Mouse (Mus musculus) lung, adult 2 months (tissue): ENCODE data around the gene Snx5. TPM values are rescaled to one million over a fixed set of nuclear protein-coding genes. Genes with fewer than 3 reads are reported as not detected.
A peak's percentile ranks its signal among the peaks of the same experiment; 100 is the strongest.

ENCODE experiments used
- DNase-seq: peaks from one replicate; pipeline ENCODE4 v3.0.0; 2022
- H3K4me1 ChIP-seq: fragments of 200-500 bp; 2 replicates; pipeline ENCODE4 v1.6.1; 2011; ENCODE audit warnings: low read length; ENCODE audit not compliant: control insufficient read depth, insufficient read depth
- H3K4me3 ChIP-seq: fragments of 200-500 bp; replicated peaks from 2 replicates; pipeline ENCODE3; 2011; ENCODE audit warnings: low read depth, mild to moderate bottlenecking, control low read depth, low read length; ENCODE audit errors: extremely low read depth
- CTCF ChIP-seq: fragments of 200-500 bp; IDR thresholded peaks from 2 replicates; pipeline ENCODE4 v1.5.1; 2011; ENCODE audit warnings: mild to moderate bottlenecking, low read length, control low read depth; ENCODE audit not compliant: insufficient read depth
- POLR2A ChIP-seq: fragments of 200-500 bp; IDR thresholded peaks from 2 replicates; pipeline ENCODE4 v1.6.1; 2011; ENCODE audit warnings: low read depth, mild to moderate bottlenecking, control low read depth, low read length, borderline replicate concordance; ENCODE audit errors: extremely low read depth
- WGBS: fragments of 180-500 bp; shearing (Covaris S2); methylation state at CpG from one replicate; pipeline ENCODE4 v1.1.7; 2018; 5-methylcytosine and 5-hydroxymethylcytosine counted together
- polyA plus RNA-seq: library from polyadenylated mRNA; depleted of rRNA; stranded (reverse); fragments of >200 nt; gene quantifications from 2 replicates; pipeline ENCODE4 v1.2.3, GENCODE M21; 2012; rRNA removed

Snx5 gene
- 29.7 and 34.7 TPM in 2 replicates for polyA plus RNA-seq

DNA sequence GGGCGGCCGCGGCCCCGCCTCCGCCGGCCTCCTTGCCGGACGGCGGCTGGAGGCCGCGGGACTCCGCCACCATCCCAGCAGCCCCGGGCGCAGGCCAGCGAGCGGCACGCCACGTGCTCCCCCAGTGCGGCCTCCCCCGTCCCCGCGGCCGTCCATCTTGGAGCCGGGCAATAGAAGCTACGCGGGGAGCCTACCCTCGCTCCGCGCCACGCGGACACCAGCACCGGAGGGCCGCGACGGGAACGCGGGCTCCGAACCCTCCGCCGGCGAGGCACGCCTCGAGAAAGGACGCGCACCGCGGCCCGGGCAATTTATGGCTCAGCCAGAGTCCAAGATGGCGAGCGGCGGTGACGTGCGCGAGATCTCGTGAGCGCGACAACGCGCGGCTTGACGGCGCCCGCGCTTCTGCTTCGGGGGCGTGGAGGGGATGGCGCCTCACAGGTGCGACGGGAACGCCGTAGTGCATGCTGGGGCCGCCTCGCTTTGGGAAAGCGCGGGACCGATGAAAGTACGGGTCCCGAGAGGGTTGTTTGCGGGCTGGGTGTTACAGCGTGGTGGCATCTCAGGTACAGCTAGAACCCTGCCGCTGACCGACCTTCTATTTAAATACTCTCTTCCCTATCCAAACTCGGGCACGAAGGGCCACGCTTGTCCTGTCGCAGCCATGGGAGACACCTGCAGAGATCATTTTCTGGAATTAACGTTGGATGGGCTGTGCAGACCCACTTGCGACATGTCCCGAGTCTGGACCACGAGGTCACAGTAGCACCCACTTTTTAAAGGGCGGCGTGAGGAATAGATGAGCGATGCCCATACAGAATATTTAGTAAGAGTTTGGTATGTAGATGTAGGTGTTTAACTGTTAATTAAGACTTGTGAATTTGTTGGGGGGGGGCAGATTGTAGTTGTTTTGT, at the start of gene Snx5, which contains the start of gene Mgme1:
TSS of gene Snx5 (minus strand) at position 400 of the 914 bp plus-strand sequence.
TSS of gene Mgme1 (plus strand) at position 157 of the 914 bp plus-strand sequence.
- DNase-seq, result peak; percentile 95
- TF ChIP-seq POLR2A, result peak; percentile 66; the same call in 1 of the 2 replicates
- TF ChIP-seq CTCF, result no peak
- Histone ChIP-seq H3K4me1 (peaks cover 2% of the 10 kb centered on the region; the same call in 1 of the 2 replicates), H3K4me3 (peak within 1 kb of the TSS; percentile 90)
- WGBS, result under 1% methylated on average over 93 of the region's 93 CpGs

GRCm38 (mm10) chr2:144311372-144311771, 40.7 kb upstream of the Snx5 start:
- no peak overlapping the region for H3K4me3 ChIP-seq
- TF ChIP-seq POLR2A (no peak), CTCF (no peak)
- no peak for DNase-seq
- no peaks in the 10 kb centered on the region for H3K4me1 ChIP-seq
- WGBS, result 76% methylated on average over 2 of the region's 2 CpGs

- no peak overlapping the region for H3K4me3 ChIP-seq
- no peak for DNase-seq
- H3K4me1 ChIP-seq, result no peaks in the 10 kb centered on the region
- TF ChIP-seq CTCF, result no peak
- WGBS, result 65% methylated on average over 5 of the region's 5 CpGs
These were observed 39.6 kb upstream of the Snx5 start for GRCm38 (mm10) chr2:144310273-144310672.

GRCm38 (mm10) chr2:144308561-144308960, 37.9 kb upstream of the Snx5 start:
- no peak for DNase-seq
- H3K4me3 ChIP-seq, result no peak overlapping the region
- no peaks in the 10 kb centered on the region for H3K4me1 ChIP-seq
- TF ChIP-seq POLR2A (no peak), CTCF (no peak)
- WGBS, result 63% methylated on average over 8 of the region's 8 CpGs

DNA sequence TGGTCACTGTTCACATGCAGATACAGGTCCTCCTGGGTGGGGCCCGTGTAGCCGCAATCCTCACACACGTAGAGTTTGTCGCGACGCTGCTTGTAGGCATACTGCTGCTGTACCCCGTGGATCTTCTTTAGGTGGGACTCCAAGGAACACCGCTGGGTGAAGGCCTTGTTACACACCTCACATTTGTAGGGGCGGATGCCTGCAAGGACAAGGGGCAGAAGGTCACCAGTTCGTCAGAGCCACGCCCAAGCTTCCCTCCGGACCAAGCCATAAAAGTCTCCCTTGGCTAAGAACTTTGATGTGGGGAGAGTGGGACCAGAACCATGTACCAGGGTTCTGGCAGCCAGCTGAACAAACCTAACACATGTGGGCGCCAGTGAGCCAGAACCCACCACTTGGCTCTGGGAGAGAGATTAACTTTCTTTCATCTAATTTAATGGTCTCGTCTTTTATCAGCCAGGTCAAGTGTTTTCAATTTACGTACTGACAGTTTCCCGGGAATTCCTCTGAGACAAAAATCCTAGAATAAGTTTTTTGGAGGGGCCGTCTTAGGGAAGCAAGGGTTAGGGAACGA, 35.1 kb upstream of the Snx5 start:
- DNase-seq, result no peak
- H3K4me1 ChIP-seq, result no peaks in the 10 kb centered on the region
- H3K4me3 ChIP-seq, result no peak overlapping the region
- no peak for TF ChIP-seq POLR2A
- TF ChIP-seq CTCF, result peak; percentile 23; the same call in 1 of the 2 replicates
- WGBS, result 71% methylated on average over 18 of the region's 18 CpGs

- Histone ChIP-seq H3K4me1 (no peaks in the 10 kb centered on the region; the same call in 1 of the 2 replicates), H3K4me3 (no peak overlapping the region)
- WGBS, result 95% methylated on average over 11 of the region's 11 CpGs
- TF ChIP-seq CTCF (no peak), POLR2A (no peak)
- DNase-seq, result no peak
These were observed 30.4 kb upstream of the Snx5 start for GRCm38 (mm10) chr2:144301101-144301500.

DNA sequence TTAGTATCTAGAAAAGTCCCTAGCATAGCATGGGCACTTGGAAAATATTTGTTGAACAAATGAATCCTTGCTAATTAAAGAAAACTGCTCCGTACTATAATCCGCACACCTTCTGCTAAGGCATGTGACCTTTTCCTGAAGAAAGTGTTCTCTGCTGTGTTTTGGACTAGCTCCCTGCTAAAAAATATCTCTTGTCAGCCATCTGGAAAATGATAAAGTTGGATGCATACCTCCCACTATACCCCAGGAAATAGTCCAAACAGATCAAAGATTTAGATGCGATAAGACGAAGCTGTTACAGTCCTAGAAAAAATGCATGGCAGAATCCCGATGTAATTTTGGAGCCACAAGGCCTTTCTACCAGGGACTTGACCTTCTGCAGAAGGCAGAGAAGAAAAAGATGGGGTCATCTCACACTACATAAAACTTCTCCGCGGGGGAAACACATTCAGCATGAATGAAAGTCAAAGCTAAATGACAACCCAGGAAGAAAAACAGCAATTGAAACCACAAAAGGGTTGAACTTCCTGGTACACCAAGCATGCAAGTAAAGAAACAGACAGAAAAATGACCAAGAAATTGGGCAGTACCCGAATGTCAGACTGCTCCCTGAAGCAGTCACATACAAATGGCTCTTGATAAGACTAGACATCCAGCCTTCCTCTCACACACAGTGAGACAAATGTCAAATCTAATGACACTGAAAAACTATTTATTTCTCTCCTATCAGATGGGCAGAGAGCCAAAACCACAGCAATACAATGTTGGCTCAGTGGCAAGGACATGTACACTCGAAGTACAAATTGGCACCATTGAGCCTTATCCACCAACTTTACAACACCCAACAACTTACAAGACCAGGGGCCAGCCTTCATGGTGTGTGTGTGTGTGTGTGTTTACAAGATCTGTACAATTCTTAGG, 29.3 kb upstream of the Snx5 start:
- no peaks in the 10 kb centered on the region; the same call in 1 of the 2 replicates for H3K4me1 ChIP-seq
- 37% methylated on average over 9 of the region's 9 CpGs for WGBS
- no peak for DNase-seq
- TF ChIP-seq POLR2A (no peak), CTCF (no peak)
- no peak overlapping the region for H3K4me3 ChIP-seq

DNA sequence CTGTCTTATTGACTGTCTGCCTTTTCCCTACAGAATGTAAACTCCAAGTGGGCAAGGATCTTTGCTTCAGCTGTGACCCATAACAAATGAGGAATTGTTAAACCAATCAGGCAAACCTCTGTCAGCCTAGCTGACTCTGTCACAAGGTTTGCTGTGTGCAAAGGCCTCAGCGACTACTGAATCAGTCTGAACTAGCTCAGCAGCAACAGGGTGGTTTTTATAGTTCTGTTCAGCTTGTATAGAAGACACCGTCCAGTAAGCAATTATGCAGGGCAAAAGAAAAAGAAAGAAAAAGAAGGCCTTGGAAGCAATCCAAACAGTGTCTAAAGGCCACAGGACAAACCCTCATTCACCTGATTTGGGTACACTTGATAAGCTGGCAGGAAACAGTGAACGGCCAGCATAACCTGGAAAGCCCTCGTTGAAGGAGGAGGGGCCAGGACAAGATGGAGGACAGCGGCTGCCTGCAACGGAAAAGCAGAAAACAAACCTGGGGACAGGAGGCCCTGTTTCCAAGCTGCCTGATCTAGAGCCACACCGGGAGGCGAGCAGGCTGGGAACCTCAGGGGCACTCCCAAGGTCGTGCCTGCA, 24.5 kb upstream of the Snx5 start:
- 55% methylated on average over 9 of the region's 9 CpGs for WGBS
- Histone ChIP-seq H3K4me1 (no peaks in the 10 kb centered on the region; the same call in 1 of the 2 replicates), H3K4me3 (no peak overlapping the region)
- no peak for DNase-seq
- TF ChIP-seq POLR2A, result no peak
- TF ChIP-seq CTCF, result no peak

DNA sequence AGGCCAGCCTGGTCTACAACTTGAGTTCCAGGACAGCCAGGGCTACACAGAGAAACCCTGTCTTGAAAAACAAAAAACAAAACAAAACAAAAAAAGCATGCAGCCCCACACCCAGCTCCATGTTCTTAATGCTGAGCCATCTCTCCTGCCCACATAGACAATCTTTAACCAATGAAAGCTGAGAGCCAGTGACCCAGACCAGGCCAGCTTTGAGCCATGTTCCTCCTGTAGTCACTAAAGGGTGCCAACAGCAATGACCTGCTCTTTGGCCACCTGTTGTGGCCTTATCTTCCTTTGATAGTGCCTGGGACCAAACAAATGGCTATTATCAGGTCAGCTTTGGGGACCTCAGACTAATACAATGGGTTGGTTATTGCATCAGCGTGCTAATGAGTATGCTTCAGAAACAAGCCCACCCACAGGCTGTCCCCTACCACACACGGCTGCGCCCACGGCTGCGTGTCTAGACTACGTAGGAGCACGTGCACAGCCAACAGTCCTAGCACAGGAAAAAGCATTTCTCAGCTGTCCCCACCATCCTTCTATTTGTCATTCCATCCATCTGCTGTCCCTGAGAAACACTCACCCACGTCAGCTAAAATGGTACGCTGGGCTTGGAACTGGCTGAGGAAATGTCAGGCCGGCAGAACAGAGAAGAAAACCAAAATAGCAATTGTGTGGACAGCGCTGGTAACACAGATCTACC, 21.0 kb upstream of the Snx5 start:
- 76% methylated on average over 11 of the region's 11 CpGs for WGBS
- H3K4me1 ChIP-seq, result no peaks in the 10 kb centered on the region
- H3K4me3 ChIP-seq, result no peak overlapping the region
- DNase-seq, result no peak
- TF ChIP-seq POLR2A, result no peak
- no peak for TF ChIP-seq CTCF
